Mouse (Mus musculus): ENCODE measurements around the gene Arl6ip4. TPM values are rescaled to one million over a fixed set of nuclear protein-coding genes. Genes with fewer than 3 reads are reported as not detected.

Gene Arl6ip4
- polyA plus RNA-seq, 1 experiment = 82.8 TPM

DNA sequence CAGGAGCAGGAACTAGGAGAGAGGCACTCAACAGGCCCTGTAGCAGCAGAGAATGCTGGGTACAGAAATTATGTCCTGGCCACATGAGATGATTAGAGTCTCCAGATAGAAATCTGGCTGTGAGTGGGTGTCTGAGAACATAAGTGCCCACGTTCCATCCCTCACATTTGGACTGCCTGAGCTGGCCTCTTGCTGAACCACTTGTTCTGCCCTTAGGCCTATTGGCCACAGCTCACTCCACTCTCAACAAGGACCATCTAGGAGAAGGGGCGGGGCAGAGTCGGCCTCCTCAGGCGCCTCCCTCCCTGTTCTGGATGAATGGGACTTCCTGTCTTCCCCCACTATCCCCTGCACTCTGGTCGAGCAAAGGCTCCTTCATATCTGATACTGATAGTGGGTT lies 33.1 kb downstream of the Arl6ip4 start:
- DNase-seq (ENCODE audit: extremely low spot score in 1 of 2, low spot score in 1 of 2) = no peak

DNA sequence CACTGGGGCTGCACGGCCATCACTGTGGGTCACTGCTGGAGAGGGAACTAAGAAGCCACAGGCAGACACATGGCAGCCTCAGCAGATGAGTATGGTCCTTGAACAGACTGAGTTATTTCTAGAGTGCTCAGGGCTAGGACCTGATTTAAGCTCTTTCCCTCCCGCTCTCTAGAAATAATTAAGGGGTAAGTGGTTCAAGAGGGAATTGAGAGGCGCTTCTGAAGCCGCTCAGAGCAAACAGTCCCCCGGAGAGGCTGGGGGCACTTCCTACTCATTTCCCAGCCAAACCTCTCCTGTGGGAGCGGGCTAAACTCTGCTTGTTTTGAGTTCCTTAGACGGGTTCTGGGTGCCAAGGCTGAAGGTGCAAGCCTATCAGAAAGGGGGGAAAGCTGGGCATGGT lies 35.0 kb downstream of the Arl6ip4 start:
- DNase-seq (ENCODE audit: extremely low spot score in 1 of 2, low spot score in 1 of 2) = no peak

DNA sequence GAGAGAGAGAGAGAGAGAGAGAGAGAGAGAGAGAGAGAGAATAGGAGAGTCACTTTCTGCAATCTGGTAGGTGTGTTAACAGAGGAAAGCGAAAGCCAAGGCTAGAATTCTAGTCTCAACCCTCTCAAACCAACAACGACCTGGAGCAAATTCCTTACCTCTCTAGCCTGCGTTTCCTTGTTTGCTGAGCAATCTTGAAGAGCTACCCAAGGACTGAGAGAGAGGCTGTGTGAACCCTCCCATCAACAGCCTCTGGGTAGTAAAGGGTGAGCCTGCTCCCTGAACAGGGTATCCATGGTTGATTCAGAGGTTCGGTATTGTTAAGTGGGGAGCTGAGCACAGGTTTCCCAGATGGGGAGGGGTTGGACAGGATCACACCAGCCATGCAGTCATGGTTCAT lies 36.8 kb downstream of the Arl6ip4 start:
- no peak for DNase-seq (ENCODE audit: extremely low spot score in 1 of 2, low spot score in 1 of 2)

DNA sequence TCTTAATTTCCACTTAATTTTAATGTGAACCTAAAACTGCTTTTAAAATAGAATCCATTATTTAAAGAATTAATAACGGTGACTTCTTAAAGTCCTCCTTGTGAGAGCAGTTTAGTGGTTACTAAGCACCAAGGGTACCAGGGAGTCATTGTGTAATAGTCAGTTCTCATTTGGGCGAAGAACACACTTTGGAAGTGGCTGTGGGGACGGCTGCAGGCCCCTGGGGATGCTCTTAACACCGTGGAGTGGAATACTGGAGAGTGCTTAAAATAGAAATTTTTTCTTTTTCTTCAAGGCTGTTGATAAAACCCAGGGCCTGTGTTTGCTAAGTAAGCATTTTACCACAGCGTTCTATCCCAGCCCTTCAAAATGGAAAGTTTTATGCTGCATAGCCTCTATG lies 40.1 kb downstream of the Arl6ip4 start:
- DNase-seq (ENCODE audit: extremely low spot score in 1 of 2, low spot score in 1 of 2) = no peak

DNA sequence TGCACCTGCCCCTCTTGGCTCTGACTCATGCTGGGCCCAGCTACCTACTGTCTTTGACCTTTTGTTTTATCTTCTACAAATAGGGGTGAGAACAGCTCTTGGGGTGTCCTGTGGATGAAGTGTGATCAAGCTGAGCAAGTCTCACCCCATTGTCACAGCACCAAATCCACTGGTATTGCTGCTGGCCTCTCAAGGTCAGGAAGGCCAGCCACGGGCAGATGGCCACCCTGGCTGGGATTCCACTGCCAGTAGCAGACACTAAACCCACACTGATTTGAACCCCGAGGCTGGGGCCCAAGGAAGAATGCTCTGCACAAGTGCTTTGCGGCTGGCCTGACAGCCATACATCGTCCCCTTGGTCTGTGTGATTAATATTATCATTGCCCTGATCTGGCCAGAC lies 42.4 kb downstream of the Arl6ip4 start:
- DNase-seq (ENCODE audit: extremely low spot score in 1 of 2, low spot score in 1 of 2) = no peak

DNA sequence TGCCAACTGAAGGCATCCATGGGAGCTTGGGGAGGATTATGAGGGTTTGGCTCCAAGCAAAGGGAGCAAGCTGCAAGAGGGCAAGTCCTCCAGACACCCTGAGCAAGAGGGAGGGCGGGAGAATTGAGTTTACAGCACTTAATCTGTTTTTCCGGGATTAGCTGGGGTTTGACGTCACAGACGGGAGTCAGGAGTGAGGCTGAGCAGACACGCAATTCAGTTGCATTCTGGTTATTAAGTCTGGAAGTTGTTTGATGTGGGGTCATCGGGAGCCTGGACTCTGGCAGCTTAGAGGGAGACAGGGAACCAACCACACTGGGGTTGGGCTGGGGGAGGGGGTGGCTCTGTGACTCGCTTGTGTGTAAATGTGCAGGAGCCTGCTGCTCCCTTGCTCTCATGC lies 43.6 kb downstream of the Arl6ip4 start:
- no peak for DNase-seq (ENCODE audit: extremely low spot score in 1 of 2, low spot score in 1 of 2)

DNA sequence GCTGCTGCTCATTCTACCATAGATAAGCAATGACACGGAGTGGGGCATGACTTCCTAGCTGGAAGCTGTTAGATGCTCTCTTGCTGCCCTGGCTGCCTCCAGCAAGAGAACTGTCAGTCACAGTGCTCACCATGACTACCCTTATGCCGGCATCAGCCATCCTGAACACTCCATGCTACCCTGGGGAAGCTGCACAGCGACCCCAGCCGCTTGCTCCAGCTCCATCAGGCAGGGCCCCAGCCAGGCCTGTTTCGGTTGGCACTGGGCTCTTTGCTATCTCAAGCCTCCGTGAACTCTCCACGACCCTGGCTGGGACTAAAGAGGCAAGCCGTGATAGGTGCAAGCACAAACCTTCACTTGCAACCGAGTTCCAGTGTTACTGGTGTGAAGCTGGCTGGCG lies 45.9 kb downstream of the Arl6ip4 start:
- no peak for DNase-seq (ENCODE audit: extremely low spot score in 1 of 2, low spot score in 1 of 2)

DNA sequence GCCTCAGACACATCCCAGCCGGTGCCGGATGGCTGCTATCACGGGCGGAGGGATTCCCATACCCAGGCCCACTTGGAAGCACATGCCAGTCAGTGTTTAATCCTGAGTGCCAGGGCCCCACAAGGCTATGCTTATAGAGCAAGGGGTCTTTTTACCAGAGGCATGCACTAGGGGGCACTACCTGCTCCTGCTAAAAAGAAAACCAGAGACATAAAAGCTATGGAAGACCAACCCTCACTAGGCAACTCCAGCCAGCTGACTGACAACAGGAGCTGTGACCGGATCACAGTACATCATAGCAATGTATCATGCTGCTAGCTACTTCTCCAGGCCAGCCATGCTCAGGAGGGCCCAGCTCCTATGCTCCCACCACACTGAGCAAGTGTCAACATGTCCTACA lies 46.7 kb downstream of the Arl6ip4 start:
- peak in 1 of 2 experiments; percentile 79 for DNase-seq (ENCODE audit: extremely low spot score in 1 of 2, low spot score in 1 of 2)

DNA sequence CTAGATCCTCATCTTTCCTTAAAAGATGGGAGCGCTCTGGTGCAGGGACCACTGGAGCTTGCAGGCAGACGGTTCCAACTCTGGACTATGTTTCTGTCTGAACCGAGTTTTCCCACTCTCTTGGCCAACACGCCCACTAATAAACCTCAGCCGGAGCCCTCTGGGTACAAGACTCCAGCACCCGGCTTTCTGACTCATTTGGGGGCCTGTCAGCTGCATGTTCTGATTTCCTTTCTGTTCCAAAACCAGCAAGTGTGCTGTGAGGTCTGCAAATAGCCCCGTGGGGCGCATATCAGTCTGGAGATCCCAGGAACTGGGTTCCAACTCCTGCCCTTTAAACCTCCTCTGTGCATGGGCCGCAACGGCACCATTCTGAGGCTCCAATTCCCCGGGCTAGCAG lies 47.6 kb downstream of the Arl6ip4 start:
- no peak for DNase-seq (ENCODE audit: extremely low spot score in 1 of 2, low spot score in 1 of 2)

DNA sequence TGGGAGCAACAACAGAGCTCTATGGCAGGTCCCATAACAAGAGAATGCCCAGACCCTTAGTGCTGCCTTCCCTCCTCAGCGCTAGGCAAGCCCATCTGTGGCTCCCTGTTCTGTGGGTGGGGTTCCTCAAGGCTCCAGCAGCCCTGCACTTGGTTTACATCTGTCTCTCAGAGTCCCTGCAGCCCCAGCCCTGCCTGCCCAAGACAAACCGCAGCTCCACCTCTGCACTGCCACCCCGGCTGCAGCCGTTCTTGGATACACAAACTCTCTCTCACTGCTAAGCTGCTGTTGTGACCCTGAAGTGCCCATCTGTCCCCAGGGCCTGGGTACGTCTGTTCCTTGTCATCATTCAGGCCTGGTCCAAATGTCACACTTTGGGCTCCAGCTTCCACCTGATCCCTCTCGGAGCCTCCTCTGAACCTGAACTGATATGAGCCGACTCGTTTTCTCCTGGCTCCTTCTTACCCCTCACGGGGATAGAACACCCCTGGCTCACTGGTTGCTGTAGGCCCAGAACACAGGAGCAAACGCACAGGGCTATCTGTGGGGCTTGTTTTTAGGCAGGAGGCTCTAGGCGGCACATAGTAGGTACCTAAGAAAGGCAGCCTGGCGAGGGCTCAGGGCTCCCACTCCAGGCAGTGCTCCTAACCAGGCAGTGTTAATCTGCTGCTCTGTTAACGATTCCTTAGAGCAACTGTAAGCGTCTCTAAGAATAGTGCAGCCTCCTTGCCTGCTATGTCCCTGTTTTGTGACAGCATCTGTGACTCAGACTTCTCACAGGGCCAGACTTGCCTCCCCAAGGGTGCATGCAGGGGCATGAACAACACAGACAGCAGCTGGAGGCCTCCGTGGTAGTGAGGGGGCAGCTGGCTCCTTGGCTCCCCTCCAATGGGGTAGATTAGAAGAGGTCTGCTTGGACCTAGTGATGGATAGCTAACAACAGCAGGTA lies 50.0 kb downstream of the Arl6ip4 start:
- DNase-seq (ENCODE audit: extremely low spot score in 1 of 2, low spot score in 1 of 2) = peak; percentile 62 to 76

DNA sequence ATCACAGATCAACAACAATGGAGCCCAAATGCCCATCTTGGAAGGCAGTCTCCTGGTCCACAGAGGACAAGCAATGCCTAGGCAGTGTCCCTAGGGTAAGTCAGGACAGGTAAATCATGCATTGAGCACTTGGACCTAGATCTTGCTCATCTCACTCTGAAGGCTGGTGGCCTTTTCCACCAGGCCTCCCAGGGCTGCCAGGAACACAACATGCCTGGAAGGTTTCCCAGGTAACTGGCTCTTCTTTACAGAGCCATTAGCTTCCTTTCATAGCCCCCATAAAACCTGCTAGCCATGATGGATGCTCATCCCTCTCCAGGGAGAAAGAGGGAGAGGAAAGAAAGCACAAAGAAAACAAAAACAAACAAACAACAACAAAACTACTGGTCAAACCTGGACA lies 50.9 kb downstream of the Arl6ip4 start:
- no peak for DNase-seq (ENCODE audit: extremely low spot score in 1 of 2, low spot score in 1 of 2)

DNA sequence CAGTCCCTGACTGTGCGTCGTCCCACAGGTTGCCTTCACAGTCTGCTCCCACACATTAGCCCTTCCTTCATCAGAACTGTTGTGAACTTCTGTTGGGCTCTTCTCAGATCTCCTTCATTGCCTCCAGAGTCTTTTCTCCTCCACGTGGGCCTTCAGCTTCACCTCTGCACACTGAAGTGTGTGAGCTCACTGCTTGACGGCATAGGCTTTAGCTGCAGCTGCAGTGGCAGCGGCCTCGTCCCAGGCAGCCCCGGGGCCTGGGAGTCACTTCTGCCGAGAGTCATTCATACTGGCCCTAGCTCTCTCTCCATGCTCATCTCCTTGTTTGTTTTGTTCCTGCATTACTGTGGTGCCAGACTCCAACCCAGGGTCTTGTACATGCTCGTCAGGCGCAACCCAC lies 51.7 kb downstream of the Arl6ip4 start:
- no peak for DNase-seq (ENCODE audit: extremely low spot score in 1 of 2, low spot score in 1 of 2)

Other genes starting within 250 kb of the Arl6ip4 start
- 1.0 and 1.1 TPM in 2 replicates for gene Hcar1, start 236.1 kb upstream of the Arl6ip4 start, polyA plus RNA-seq (2012; rRNA removed)
- gene Denr, start 208.9 kb upstream of the Arl6ip4 start, polyA plus RNA-seq (2012; rRNA removed) = 52.0 and 53.2 TPM in 2 replicates
- 1.3 and 1.6 TPM in 2 replicates for gene Gm43518, start 188.7 kb upstream of the Arl6ip4 start, polyA plus RNA-seq (2012; rRNA removed)
- gene Ccdc62, start 185.4 kb upstream of the Arl6ip4 start, polyA plus RNA-seq (2012; rRNA removed) = 5.2 and 8.1 TPM in 2 replicates
- 40.3 and 41.5 TPM in 2 replicates for gene Hip1r, start 142.5 kb upstream of the Arl6ip4 start, polyA plus RNA-seq (2012; rRNA removed)
- gene Vps37b, start 83.8 kb upstream of the Arl6ip4 start, polyA plus RNA-seq (2012; rRNA removed) = 46.3 and 53.0 TPM in 2 replicates
- gene Abcb9, start 20.3 kb upstream of the Arl6ip4 start, polyA plus RNA-seq (2012; rRNA removed) = 30.2 and 33.3 TPM in 2 replicates
- 43.2 and 45.3 TPM in 2 replicates for gene Ogfod2, start 3.8 kb upstream of the Arl6ip4 start, polyA plus RNA-seq (2012; rRNA removed)
- 195 and 196 TPM in 2 replicates for gene Pitpnm2, start 133.7 kb downstream of the Arl6ip4 start, polyA plus RNA-seq (2012; rRNA removed)
- gene Mphosph9, start 211.9 kb downstream of the Arl6ip4 start, polyA plus RNA-seq (2012; rRNA removed) = 21.1 and 21.7 TPM in 2 replicates
- 14.6 and 15.6 TPM in 2 replicates for gene 2810006K23Rik, start 212.0 kb downstream of the Arl6ip4 start, polyA plus RNA-seq (2012; rRNA removed)
- 182 and 239 TPM in 2 replicates for gene Cdk2ap1, start 247.0 kb downstream of the Arl6ip4 start, polyA plus RNA-seq (2012; rRNA removed)